Mouse (Mus musculus): ENCODE measurements around the gene Jagn1. TPM values are rescaled to one million over a fixed set of nuclear protein-coding genes. Genes with fewer than 3 reads are reported as not detected.

The Jagn1 gene
- total and polyA plus RNA-seq, 3 experiments, result 80.6 to 95.6 TPM; not detected in 1

DNA sequence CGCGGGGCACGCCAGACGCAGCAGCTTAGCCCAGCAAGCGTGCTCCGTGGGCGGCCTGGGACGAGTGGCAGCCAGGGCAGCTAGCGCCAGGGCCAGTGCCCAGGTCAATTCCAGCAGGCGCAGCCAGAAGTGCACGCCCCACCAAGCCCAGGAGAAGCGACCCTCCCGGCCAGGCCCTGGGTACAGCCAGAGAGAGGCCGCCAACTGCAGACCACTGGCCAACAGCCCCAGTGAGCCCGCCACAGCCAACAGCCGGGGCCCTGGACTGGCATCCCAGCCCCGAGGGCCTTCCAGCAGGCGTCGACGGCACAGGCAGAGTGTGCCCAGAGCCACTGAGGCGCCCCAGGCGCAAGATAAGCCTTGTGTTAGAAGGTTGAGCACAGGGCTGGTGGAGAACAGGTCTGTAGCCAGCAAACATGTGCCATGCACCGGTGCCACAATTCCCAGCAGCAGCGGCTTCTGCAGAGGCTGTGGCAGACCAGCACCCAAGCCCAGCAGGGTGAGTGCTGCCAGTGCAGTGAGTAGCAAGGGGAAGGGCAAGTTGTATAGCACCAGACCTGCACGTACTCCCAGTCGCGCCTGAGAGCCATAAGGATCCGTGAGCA lies 52.8 kb downstream of the Jagn1 start (continued):
- TF ChIP-seq ZC3H11A (IDR thresholded peaks at IDR 0.05; ENCODE audit: low read depth, low read length) (no peak), RAD21 (IDR thresholded peaks at IDR 0.05; ENCODE audit: low read depth, low read length) (no peak), TCF12 (IDR thresholded peaks at IDR 0.05; ENCODE audit: low read depth, low read length) (no peak)

Other genes with a start within 250 kb of the Jagn1 start
- 0.19 and 0.49 TPM in 2 replicates for gene Lhfpl4, start 247.2 kb upstream of the Jagn1 start, total RNA-seq (2012; rRNA removed)
- 1 to 10 TPM in 1 of 2 experiments, not detected in 1; 7.7 TPM for gene Lhfpl4, start 247.2 kb upstream of the Jagn1 start, polyA plus RNA-seq (2012; ENCODE audit: insufficient read depth in 1 of 2, insufficient read length in 2 of 2, low read depth in 1 of 2, low replicate concordance in 2 of 2, missing spikeins in 1 of 2)
- 11.4 and 12.1 TPM in 2 replicates for gene Mtmr14, start 204.7 kb upstream of the Jagn1 start, total RNA-seq (2012; rRNA removed)
- gene Mtmr14, start 204.7 kb upstream of the Jagn1 start, polyA plus RNA-seq (2012; ENCODE audit: insufficient read depth in 1 of 2, insufficient read length in 2 of 2, low read depth in 1 of 2, low replicate concordance in 2 of 2, missing spikeins in 1 of 2), result 10 to 100 TPM in 1 of 2 experiments, not detected in 1; 24.5 TPM
- gene Cpne9, start 160.3 kb upstream of the Jagn1 start, total RNA-seq (2012; rRNA removed), result 0.72 and 1.6 TPM in 2 replicates
- 1 to 10 TPM in 1 of 2 experiments, not detected in 1; 1.3 TPM for gene Cpne9, start 160.3 kb upstream of the Jagn1 start, polyA plus RNA-seq (2012; ENCODE audit: insufficient read depth in 1 of 2, insufficient read length in 2 of 2, low read depth in 1 of 2, low replicate concordance in 2 of 2, missing spikeins in 1 of 2)
- 29.8 and 32.6 TPM in 2 replicates for gene Brpf1, start 135.4 kb upstream of the Jagn1 start, total RNA-seq (2012; rRNA removed)
- gene Brpf1, start 135.4 kb upstream of the Jagn1 start, polyA plus RNA-seq (2012; ENCODE audit: insufficient read depth in 1 of 2, insufficient read length in 2 of 2, low read depth in 1 of 2, low replicate concordance in 2 of 2, missing spikeins in 1 of 2), result 10 to 100 TPM; 44.9 to 46.8 TPM
- gene Ogg1, start 115.6 kb upstream of the Jagn1 start, total RNA-seq (2012; rRNA removed), result 8.7 and 9.2 TPM in 2 replicates
- 10 to 100 TPM in 1 of 2 experiments, not detected in 1; 20.0 TPM for gene Ogg1, start 115.6 kb upstream of the Jagn1 start, polyA plus RNA-seq (2012; ENCODE audit: insufficient read depth in 1 of 2, insufficient read length in 2 of 2, low read depth in 1 of 2, low replicate concordance in 2 of 2, missing spikeins in 1 of 2)
- 5.3 and 7.9 TPM in 2 replicates for gene Camk1, start 98.6 kb upstream of the Jagn1 start, total RNA-seq (2012; rRNA removed)
- 10 to 100 TPM in 1 of 2 experiments, not detected in 1; 13.3 TPM for gene Camk1, start 98.6 kb upstream of the Jagn1 start, polyA plus RNA-seq (2012; ENCODE audit: insufficient read depth in 1 of 2, insufficient read length in 2 of 2, low read depth in 1 of 2, low replicate concordance in 2 of 2, missing spikeins in 1 of 2)
- gene Tada3, start 64.7 kb upstream of the Jagn1 start, total RNA-seq (2012; rRNA removed), result 25.0 and 26.1 TPM in 2 replicates
- gene Tada3, start 64.7 kb upstream of the Jagn1 start, polyA plus RNA-seq (2012; ENCODE audit: insufficient read depth in 1 of 2, insufficient read length in 2 of 2, low read depth in 1 of 2, low replicate concordance in 2 of 2, missing spikeins in 1 of 2), result 10 to 100 TPM in 1 of 2 experiments, not detected in 1; 62.2 TPM
- gene Arpc4, start 64.5 kb upstream of the Jagn1 start, total RNA-seq (2012; rRNA removed), result 217 and 231 TPM in 2 replicates
- gene Arpc4, start 64.5 kb upstream of the Jagn1 start, polyA plus RNA-seq (2012; ENCODE audit: insufficient read depth in 1 of 2, insufficient read length in 2 of 2, low read depth in 1 of 2, low replicate concordance in 2 of 2, missing spikeins in 1 of 2), result 100 to 1,000 TPM in 1 of 2 experiments, not detected in 1; 375 TPM
- 4.1 and 5.7 TPM in 2 replicates for gene Ttll3, start 53.3 kb upstream of the Jagn1 start, total RNA-seq (2012; rRNA removed)
- gene Ttll3, start 53.3 kb upstream of the Jagn1 start, polyA plus RNA-seq (2012; ENCODE audit: insufficient read depth in 1 of 2, insufficient read length in 2 of 2, low read depth in 1 of 2, low replicate concordance in 2 of 2, missing spikeins in 1 of 2), result 10 to 100 TPM in 1 of 2 experiments, not detected in 1; 11.2 TPM
- gene Rpusd3, start 23.2 kb upstream of the Jagn1 start, total RNA-seq (2012; rRNA removed), result 24.8 and 29.4 TPM in 2 replicates
- gene Rpusd3, start 23.2 kb upstream of the Jagn1 start, polyA plus RNA-seq (2012; ENCODE audit: insufficient read depth in 1 of 2, insufficient read length in 2 of 2, low read depth in 1 of 2, low replicate concordance in 2 of 2, missing spikeins in 1 of 2), result 10 to 100 TPM in 1 of 2 experiments, not detected in 1; 34.1 TPM
- gene Cidec, start 6.8 kb upstream of the Jagn1 start, total RNA-seq (2012; rRNA removed), result not detected in 2 replicates
- gene Cidec, start 6.8 kb upstream of the Jagn1 start, polyA plus RNA-seq (2012; ENCODE audit: insufficient read depth in 1 of 2, insufficient read length in 2 of 2, low read depth in 1 of 2, low replicate concordance in 2 of 2, missing spikeins in 1 of 2), result not detected
- gene Il17re, start 15.9 kb downstream of the Jagn1 start, total RNA-seq (2012; rRNA removed), result 0.13 TPM in 1 of 2 replicates, not detected in the other
- not detected for gene Il17re, start 15.9 kb downstream of the Jagn1 start, polyA plus RNA-seq (2012; ENCODE audit: insufficient read depth in 1 of 2, insufficient read length in 2 of 2, low read depth in 1 of 2, low replicate concordance in 2 of 2, missing spikeins in 1 of 2)
- 0.52 and 1.2 TPM in 2 replicates for gene Il17rc, start 28.9 kb downstream of the Jagn1 start, total RNA-seq (2012; rRNA removed)
- gene Il17rc, start 28.9 kb downstream of the Jagn1 start, polyA plus RNA-seq (2012; ENCODE audit: insufficient read depth in 1 of 2, insufficient read length in 2 of 2, low read depth in 1 of 2, low replicate concordance in 2 of 2, missing spikeins in 1 of 2), result 1 to 10 TPM in 1 of 2 experiments, not detected in 1; 1.8 TPM
- 4.1 and 5.9 TPM in 2 replicates for gene Creld1, start 40.7 kb downstream of the Jagn1 start, total RNA-seq (2012; rRNA removed)
- gene Creld1, start 40.7 kb downstream of the Jagn1 start, polyA plus RNA-seq (2012; ENCODE audit: insufficient read depth in 1 of 2, insufficient read length in 2 of 2, low read depth in 1 of 2, low replicate concordance in 2 of 2, missing spikeins in 1 of 2), result 10 to 100 TPM in 1 of 2 experiments, not detected in 1; 26.7 TPM
- gene Prrt3, start 59.4 kb downstream of the Jagn1 start, total RNA-seq (2012; rRNA removed), result 0.08 TPM in 1 of 2 replicates, not detected in the other
- gene Prrt3, start 59.4 kb downstream of the Jagn1 start, polyA plus RNA-seq (2012; ENCODE audit: insufficient read depth in 1 of 2, insufficient read length in 2 of 2, low read depth in 1 of 2, low replicate concordance in 2 of 2, missing spikeins in 1 of 2), result under 1 TPM in 1 of 2 experiments, not detected in 1; 0.10 TPM
- 56.7 and 73.1 TPM in 2 replicates for gene Emc3, start 89.1 kb downstream of the Jagn1 start, total RNA-seq (2012; rRNA removed)
- gene Emc3, start 89.1 kb downstream of the Jagn1 start, polyA plus RNA-seq (2012; ENCODE audit: insufficient read depth in 1 of 2, insufficient read length in 2 of 2, low read depth in 1 of 2, low replicate concordance in 2 of 2, missing spikeins in 1 of 2), result 100 to 1,000 TPM in 1 of 2 experiments, 10 to 100 TPM in 1; 62.3 to 172 TPM
- gene Fancd2, start 89.1 kb downstream of the Jagn1 start, total RNA-seq (2012; rRNA removed), result 14.0 and 14.1 TPM in 2 replicates
- gene Fancd2, start 89.1 kb downstream of the Jagn1 start, polyA plus RNA-seq (2012; ENCODE audit: insufficient read depth in 1 of 2, insufficient read length in 2 of 2, low read depth in 1 of 2, low replicate concordance in 2 of 2, missing spikeins in 1 of 2), result 10 to 100 TPM; 18.5 to 35.0 TPM
- 0.12 and 0.13 TPM in 2 replicates for gene Fancd2os, start 158.1 kb downstream of the Jagn1 start, total RNA-seq (2012; rRNA removed)
- under 1 TPM in 1 of 2 experiments, not detected in 1; 0.22 TPM for gene Fancd2os, start 158.1 kb downstream of the Jagn1 start, polyA plus RNA-seq (2012; ENCODE audit: insufficient read depth in 1 of 2, insufficient read length in 2 of 2, low read depth in 1 of 2, low replicate concordance in 2 of 2, missing spikeins in 1 of 2)
- 134 and 147 TPM in 2 replicates for gene Brk1, start 162.2 kb downstream of the Jagn1 start, total RNA-seq (2012; rRNA removed)
- gene Brk1, start 162.2 kb downstream of the Jagn1 start, polyA plus RNA-seq (2012; ENCODE audit: insufficient read depth in 1 of 2, insufficient read length in 2 of 2, low read depth in 1 of 2, low replicate concordance in 2 of 2, missing spikeins in 1 of 2), result 100 to 1,000 TPM in 1 of 2 experiments, not detected in 1; 161 TPM
- gene Vhl, start 181.4 kb downstream of the Jagn1 start, total RNA-seq (2012; rRNA removed), result 11.4 and 12.5 TPM in 2 replicates
- gene Vhl, start 181.4 kb downstream of the Jagn1 start, polyA plus RNA-seq (2012; ENCODE audit: insufficient read depth in 1 of 2, insufficient read length in 2 of 2, low read depth in 1 of 2, low replicate concordance in 2 of 2, missing spikeins in 1 of 2), result 10 to 100 TPM in 1 of 2 experiments, not detected in 1; 12.0 TPM
- 5.2 TPM in 2 replicates for gene Irak2, start 195.9 kb downstream of the Jagn1 start, total RNA-seq (2012; rRNA removed)
- 1 to 10 TPM in 1 of 2 experiments, not detected in 1; 6.8 TPM for gene Irak2, start 195.9 kb downstream of the Jagn1 start, polyA plus RNA-seq (2012; ENCODE audit: insufficient read depth in 1 of 2, insufficient read length in 2 of 2, low read depth in 1 of 2, low replicate concordance in 2 of 2, missing spikeins in 1 of 2)

Measured in MEL (cell line).